Mouse (Mus musculus): ENCODE results near the gene Pkp1.

Gene Pkp1

DNA sequence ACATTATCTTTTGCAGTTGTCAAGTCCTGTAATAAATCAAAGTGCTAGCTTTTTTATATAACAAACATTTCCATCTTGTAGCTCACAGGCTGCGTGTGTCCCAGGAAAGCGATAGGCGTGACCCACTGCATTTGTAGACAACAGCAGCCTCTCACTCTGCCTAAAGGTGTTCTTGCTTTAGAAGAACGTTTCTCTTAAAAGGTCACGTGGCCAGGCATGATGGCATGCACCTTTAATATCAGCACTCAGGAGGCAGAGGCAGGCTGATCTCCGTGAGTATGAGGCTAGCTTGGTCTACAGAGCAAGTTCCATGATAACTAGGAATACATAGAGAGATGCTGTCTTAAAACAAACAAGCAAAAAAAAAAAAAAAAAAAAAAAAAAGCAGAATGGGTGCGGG, 60.5 kb downstream of the Pkp1 start:
- in situ Hi-C loops (cut with MboI, MseI) = no loop called here

DNA sequence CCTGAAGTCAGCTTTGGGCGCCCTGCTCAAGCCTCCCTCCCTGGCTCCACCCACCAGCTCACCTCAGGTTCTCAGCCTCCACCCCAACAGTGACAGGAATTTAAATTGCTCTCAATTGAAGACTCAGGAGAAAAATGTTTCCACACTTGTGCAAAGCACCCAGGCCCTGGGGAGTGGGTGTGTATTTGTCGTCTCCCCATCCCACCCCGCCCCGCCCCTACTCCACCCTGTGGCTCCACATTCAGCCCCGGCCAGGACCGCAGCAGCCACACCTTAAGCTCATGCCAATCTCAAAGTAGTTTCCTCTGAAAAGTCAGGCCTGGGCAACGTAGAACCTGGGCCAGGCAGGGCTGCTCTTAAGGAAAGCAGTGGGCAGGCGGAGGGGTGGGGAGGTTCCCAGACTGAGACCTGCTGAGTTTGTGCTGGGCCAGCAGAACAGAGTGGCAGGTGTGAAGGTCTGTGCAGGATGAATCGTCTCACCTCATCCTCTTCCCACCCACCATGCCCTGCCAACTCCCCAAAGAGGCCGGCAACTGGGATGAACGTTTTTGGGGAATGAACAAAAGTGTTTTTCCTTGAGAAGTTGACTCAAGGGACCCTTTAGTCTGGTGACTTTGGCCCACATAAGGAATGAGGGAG, 61.8 kb downstream of the Pkp1 start:
- in situ Hi-C loops (cut with MboI, MseI) = no loop called here

DNA sequence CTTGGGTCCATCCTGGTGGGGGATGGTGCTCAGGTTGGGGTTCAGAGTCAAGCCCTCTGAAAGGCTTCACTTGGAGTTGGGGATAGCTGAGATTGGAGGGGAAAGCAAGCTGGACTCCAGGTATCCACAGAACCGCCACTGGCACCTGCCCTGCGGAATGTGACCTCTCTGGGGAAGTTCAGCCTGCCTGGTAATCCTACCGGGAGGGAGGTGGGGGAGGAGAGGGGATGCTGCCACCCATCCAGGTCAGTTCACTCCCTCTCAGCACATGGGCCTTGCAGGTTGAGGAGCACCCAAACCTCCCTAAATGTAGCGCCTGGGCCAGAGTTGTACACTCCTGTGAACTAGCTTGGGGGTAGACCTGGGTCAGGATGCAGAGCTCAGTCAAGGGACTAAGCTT, 62.9 kb downstream of the Pkp1 start:
- in situ Hi-C loops (cut with MboI, MseI) = no loop called here

DNA sequence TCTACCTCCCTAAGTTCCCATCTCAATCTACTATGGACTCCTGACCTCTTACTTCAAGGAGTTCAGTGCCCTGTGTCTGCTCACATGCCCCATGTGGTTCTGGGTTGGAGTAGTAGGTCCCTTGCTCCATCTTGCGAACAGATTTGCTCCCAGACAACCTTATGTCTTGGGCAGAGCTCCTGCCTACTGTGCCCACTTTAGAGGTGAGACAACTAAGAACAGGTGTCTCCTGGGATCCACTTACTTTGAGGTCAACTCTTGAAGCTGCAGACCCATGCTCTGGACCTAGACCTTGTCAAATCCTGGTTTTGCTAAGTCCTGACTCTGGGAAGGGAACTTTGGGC, 63.7 kb downstream of the Pkp1 start:
- in situ Hi-C loops (cut with MboI, MseI) = no loop called here

GRCm38 (mm10) chr1:135854591-135855343, 64.2 kb downstream of the Pkp1 start:
- in situ Hi-C loops (cut with MboI, MseI) = no loop called here

- in situ Hi-C loops (cut with MboI, MseI) = no loop called here
These were observed 65.8 kb downstream of the Pkp1 start for GRCm38 (mm10) chr1:135853200-135853599.

- in situ Hi-C loops (cut with MboI, MseI) = no loop called here
These were observed 66.8 kb downstream of the Pkp1 start for GRCm38 (mm10) chr1:135852044-135852756.

GRCm38 (mm10) chr1:135850722-135851512, 68.1 kb downstream of the Pkp1 start:
- in situ Hi-C loops (cut with MboI, MseI) = no loop called here

DNA sequence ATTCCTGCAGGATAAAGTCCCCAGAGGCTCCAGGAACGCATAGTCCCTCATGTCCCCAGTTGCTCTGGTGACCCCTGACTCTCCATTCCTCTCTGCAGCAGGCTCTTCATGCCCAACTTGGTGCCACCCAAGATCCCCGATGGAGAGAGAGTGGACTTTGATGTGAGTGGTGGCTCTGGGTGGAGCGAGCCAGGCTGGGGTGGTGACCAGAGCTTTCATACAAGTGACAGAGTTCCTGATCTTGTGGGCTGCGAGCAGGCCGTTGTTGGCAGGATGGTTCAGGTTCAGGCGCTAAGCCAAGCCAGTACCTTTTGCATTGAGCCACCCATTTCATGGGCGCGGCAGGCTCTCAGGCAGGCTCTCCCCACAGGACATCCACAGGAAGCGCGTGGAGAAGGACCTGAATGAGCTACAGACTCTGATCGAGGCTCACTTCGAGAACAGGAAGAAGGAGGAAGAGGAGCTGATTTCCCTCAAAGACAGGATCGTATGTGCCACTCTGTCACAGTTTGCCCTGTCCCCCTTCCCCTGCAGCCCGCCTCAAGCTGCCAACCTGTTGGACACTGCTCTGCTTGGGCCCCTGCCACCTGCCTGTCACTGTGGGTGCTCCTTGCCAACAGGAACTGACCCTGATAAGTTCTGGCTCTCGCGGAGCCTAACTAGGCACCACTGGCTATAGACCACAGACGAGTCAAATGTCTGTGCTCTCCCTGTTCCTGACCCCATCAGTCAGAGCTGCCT, 71.2 kb downstream of the Pkp1 start:
- in situ Hi-C loops (cut with MboI, MseI) = no loop called here

GRCm38 (mm10) chr1:135847139-135847562, 71.9 kb downstream of the Pkp1 start:
- in situ Hi-C loops (cut with MboI, MseI) = no loop called here

DNA sequence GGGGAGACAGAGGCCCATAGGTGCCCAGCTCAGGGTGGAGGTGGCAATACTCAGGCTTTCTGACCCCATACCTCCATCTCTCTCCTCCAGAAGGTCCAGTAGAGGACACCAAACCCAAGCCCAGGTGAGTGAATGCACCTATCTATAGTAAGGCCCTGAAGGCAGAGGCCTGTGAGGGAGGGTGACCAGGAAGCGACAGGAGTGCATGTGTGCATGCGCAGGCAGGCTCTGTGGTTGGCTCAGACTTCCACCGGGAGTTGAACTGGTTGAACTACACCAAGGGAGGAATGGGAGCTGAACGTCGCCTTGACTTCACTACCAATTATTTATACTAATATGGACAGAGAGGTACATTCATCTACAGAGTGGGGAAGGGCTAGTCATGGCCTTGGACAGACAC, 72.4 kb downstream of the Pkp1 start:
- in situ Hi-C loops (cut with MboI, MseI) = no loop called here

DNA sequence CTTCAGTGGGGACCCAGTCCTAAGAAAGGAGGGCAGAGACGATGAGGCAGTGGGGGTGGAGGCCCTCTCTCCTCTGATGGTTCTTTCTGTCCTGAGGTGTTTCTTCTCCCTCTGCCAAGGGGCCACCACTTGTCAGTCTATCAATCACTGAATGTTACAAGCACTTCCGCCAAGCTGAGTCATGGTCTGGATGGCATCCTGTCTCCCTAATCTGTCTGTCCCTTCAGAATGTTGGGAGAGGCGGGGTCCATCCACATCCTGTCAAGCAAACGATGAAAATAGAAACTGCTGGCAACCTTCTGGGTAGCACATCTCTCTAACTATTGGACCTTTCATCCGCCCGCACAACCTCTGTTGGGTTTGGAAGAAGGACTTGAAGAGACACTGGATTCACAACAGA, 74.5 kb downstream of the Pkp1 start:
- in situ Hi-C loops (cut with MboI, MseI) = no loop called here

GRCm38 (mm10) chr1:135843519-135844262, 75.3 kb downstream of the Pkp1 start:
- in situ Hi-C loops (cut with MboI, MseI) = no loop called here

DNA sequence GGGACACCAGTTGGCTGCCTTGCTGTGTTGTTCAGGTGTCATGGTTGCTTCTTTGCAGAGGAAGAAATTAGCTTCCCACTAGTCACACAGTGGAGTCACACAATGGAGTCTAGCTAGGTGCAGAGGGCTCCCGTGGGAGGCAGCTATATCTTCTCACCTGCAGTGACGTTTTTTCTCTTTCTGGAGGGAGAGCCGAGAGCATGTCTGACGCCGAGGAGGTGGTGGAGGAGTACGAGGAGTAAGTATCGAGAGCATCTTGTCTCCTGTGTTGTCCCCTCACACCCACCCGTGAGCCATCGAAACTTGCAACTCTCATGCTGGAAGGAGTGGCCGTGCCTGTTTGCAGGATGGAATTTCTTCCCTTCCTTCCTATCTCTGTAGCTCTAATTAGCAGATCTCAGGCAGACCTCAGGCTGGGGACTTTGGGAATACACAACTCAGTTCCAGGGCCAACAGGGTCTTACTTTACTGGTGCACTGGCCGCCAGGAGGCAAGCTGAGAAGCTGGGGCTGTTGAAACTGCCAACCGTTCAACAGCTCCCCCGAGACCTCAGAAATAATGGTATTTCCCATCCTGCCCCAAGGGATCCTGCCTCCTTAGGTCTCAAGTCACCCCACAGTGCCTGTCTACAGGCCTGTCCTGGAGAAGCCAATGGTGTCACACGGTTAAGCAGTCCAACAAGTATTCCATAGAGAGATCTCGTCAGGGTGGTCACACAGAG, 78.2 kb downstream of the Pkp1 start:
- in situ Hi-C loops (cut with MboI, MseI) = no loop called here

- in situ Hi-C loops (cut with MboI, MseI) = no loop called here
These were observed 79.9 kb downstream of the Pkp1 start for GRCm38 (mm10) chr1:135839065-135839464.

DNA sequence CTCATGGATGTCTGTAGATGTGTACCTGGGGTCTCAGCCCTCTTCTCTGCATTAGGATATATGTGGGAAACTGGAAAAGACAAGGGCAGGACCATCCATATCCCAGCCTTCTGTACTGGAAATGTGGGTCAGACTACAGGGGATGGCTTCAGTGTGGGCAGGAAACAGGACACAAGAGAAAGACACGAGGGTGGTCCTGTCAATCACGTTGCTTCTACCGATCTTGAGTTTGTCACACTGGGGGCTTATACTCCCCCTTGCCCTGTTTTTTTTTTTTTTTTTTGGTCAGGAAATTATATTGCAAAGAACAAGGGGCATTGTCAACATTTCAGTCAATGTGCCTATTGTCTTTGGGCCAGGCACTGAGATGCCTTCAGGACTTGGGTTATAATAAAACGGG, 80.4 kb downstream of the Pkp1 start:
- in situ Hi-C loops (cut with MboI, MseI) = no loop called here

GRCm38 (mm10) chr1:135835716-135836483, 83.1 kb downstream of the Pkp1 start, which contains the start of gene Tnnt2:
Tnnt2 (plus strand) TSS chr1:135836354.
- in situ Hi-C loops (cut with MboI, MseI) = no loop called here

- in situ Hi-C loops (cut with MboI, MseI) = no loop called here
These were observed 84.0 kb downstream of the Pkp1 start for GRCm38 (mm10) chr1:135834983-135835382.

All from T-helper 17 cell (primary cell).